Mouse (Mus musculus) layer of hippocampus, adult 9-10 months (tissue): ENCODE measurements around the gene Frmd4a.

Source experiments
- DNase-seq: peaks from one replicate; pipeline ENCODE4 v3.0.0; 2022; ENCODE audit warnings: low spot score

Frmd4a gene

DNA sequence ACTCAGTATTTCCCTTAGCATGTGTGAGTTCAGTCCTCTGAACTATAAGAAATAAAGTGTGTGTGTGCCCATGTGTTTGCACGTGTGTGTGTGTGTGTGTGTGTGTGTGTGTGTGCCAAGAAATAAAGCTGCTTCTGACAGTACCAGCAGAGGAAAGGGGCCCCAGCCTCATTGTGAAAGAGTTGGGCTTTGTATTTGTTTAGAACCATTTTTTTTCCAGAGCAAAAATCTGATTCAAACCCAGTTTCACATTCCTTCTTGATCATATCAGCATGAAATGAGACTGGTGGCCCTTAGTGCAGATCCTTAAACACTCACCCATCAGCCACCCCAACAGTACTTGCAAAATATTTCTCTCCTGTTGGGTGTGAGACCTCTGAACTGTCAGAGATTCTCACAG is 382.2 kb downstream of the Frmd4a start:
- no peak for DNase-seq

GRCm38 (mm10) chr2:4400771-4401596 is 383.5 kb downstream of the Frmd4a start:
- DNase-seq: no peak

DNA sequence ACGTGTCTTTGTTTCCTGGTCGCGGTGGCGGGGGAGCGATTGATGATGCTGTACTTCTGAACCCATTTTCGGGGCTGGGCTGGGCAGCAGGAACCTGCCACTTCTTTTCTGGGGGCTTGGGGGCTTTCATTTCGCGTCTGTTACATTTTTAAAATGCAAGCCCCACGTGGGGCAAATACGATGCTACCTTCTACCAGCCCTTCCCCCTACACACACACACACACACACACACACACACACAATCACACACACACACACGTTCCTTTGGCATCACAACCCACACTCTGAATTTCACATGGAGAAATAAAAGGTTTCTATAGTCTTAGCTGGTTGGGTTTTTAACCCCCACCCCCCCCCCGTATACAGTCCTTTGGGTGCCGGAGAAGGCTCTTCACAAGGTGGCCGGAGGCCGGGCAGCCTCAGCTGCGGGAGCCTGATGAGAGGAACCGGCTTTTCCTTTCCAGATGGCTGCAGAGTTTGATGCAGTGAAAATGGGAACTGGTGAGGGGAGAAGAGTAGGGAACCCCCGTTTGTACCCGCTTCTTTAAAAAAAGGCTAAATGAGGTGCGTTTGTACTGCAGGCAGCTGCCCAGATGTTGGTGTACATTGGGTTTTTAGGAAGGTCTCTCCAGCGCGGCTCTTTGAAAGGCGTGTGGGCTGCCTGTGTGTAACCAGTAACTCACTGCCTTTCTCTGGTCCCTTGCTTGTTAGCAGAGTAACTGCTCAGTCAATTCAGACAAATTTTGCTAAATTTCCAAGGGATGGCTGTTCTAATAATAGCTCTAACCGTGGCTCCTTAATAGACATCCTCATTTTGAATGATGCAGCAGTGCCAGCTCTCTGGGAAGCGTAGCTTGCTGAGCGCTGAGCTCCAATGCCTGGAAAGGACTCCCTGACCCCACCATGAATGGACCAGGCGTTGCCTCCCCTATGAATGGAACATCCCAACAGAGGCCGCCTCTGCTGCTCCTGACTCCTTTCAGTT is 384.4 kb downstream of the Frmd4a start:
- DNase-seq: no peak

GRCm38 (mm10) chr2:4406977-4407376 is 389.5 kb downstream of the Frmd4a start:
- no peak for DNase-seq

GRCm38 (mm10) chr2:4409810-4410433 is 392.4 kb downstream of the Frmd4a start:
- no peak for DNase-seq

DNA sequence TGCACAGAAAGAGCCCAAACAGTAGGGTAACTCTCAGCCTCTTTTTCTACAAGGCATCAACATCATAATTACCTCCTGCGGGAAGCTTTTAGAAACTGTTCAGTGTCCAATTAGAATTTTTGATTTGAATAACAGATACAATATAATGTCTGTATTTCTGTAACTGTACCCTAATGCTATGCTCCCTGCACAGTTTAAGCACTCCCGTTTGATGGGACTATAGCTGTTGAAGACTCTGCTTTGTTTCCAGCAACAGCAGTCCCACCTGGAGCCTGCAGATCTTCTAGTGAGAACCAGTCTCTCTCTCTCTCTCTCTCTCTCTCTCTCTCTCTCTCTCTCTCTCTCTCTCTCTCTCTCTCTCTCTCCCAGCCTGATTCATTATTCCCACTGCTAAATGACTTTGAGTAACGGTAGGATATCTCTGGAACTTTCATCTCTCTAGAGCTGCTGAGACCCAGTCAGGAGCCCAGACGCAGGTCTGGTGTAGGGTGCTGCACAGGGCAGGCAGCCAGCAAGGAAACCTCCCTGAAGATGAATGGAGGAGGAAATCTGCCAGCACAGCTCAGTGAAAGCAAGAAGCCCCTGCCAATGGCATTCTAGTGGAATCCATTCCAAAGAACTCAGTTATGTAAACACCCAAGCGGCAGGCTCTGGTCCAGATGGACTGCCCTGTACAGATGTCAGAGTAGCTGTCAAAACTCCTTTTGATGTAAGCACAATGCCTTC is 395.5 kb downstream of the Frmd4a start:
- no peak for DNase-seq

DNA sequence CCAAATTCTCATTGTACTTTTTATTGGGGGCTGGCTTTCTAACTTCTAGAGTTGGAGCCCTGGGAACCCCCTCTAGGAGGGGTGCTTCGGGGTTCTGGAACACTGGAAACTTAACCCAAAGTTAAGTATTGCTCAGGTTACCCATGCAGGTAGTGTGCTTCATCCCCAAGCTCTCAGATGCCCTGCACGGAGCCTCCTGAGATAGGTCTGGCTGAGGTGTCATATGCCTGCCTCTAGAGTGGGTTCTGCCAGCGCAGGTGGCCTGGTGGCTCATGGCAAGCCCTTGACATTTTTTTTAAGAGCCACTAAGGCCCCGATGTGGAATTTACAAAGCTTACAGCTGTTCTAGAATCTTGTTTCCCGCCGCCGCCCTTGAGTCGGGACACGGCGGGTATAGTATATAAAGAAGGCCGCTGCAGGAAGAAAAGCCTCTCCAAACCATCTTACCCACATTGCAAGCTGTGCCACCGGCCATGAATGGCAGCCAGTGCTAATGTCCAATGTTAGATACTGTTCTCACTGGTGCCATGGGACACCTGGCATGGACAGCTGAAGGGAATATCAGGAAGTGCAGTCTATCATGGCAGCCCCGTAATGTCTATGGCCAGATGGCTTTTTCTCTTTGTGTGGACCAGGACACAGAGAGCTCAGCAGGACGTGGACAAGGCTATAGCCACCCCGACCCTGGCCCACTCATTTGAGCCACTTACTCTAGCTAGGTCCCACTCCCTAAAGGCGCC is 396.2 kb downstream of the Frmd4a start:
- DNase-seq: no peak

DNA sequence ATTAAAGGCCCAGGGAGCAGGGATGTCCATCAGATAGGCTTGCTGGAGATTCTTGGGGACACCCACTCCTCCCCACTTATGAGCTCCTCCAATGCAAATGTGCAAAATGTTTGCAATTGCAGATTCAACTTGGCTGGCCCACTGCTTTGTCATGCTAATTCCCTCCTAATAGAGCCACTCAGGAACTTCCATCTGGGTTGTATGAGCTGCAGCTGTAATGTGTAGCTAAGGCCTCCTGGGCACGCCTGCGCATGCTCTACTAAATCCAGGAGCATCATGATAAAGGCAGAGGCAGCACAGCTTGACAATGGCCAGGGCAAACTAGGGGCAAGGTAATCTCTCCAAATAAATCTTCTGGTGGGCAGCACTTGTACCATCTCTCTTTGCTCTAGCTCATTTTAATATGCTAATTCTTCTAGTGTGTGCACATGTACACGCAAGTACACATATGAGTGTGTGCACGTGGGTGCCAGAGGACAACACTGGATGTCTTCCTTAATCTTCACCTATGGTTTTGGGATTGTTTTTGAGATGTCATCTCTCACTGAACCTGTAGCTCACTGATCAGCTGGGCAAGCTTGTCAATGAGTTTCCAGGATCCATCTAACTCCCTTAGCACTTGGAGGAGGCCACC is 403.3 kb downstream of the Frmd4a start:
- DNase-seq: no peak

- DNase-seq: no peak
These were observed 404.2 kb downstream of the Frmd4a start for GRCm38 (mm10) chr2:4421757-4422156.

GRCm38 (mm10) chr2:4423896-4424295 is 406.4 kb downstream of the Frmd4a start:
- DNase-seq: no peak

- peak; percentile 26 for DNase-seq
These were observed 410.9 kb downstream of the Frmd4a start for GRCm38 (mm10) chr2:4428407-4428855.

DNA sequence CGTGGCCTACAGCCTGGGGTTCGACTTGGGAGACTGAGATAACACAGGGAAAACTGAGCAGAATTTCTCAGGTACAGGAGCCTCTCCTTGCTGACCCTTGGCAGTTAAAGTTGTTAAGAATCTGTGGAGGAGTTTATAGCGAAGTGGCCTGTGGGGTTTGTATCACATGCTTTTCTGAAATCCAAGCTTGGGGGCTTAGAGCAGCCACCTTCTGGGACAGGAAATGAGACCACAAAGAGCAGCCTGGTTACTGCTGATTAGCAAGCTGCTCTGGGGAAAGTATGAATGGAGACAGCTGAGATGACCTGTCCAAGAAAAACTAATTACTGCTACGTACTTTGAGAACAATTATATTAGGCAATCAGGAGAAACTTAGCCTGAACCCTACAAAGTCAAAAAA is 415.6 kb downstream of the Frmd4a start:
- no peak for DNase-seq

DNA sequence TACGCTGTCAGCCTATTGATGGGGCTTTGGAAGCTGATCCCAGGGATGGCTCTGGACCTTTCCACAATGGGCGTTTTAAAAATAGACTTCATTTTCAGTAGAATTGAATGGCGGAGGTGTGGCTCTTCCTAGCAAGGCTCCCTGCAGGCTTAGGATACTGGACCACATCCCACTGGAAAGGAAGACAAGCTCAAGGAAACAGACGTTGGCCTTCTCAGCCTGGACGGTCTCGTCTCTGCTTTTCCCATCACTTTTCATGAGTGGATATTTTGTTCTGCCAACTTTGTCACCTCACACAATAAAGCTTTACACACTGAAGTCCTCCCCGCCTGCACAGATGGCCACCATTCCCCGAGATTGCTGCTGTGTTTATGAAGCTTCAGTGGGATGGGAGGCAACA is 417.5 kb downstream of the Frmd4a start:
- DNase-seq: no peak

- DNase-seq: no peak
These were observed 419.1 kb downstream of the Frmd4a start for GRCm38 (mm10) chr2:4436361-4437231.

DNA sequence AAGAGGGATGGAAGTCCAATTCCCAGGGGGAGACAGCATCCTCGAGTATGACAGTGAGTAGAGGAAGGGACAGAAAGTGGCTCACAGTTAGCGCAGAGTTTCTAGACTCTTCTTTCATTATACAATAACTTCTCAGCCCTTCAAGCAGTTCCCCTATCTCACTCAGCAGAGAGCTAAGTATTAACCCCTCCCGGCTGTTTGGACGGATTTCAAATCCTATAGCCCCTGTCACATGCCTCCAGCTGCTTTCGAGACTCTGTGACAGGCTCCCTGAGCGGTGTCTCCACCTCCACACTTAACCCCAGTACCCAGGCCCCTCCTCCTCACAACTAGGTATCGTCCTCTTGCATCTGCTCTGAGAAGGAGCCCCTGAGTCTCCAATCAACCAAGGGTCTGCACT is 421.2 kb downstream of the Frmd4a start:
- no peak for DNase-seq

DNA sequence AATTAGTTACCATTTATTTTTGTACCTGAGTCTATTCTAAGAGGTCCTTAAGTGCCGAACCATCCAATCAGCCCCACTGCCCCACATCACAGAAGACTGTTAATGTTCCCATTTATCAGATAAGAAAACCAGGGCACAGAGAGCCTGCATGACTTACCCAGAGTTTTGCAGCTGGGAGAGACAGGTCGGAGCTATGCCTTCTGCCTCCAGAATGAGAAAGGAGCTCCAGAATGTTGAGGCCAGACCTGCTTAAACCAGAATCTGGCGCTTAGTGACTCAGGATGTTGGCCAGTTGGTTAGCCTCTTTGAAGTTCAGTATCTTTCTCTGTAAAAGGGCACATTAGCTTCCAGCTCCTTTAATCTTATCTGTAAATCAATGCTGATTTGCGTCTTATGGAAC is 422.4 kb downstream of the Frmd4a start:
- no peak for DNase-seq

- DNase-seq: no peak
These were observed 424.3 kb downstream of the Frmd4a start for GRCm38 (mm10) chr2:4441840-4442239.

GRCm38 (mm10) chr2:4444740-4445139 is 427.2 kb downstream of the Frmd4a start:
- no peak for DNase-seq

- no peak for DNase-seq
These were observed 428.3 kb downstream of the Frmd4a start for GRCm38 (mm10) chr2:4445629-4446400.
